Mouse (Mus musculus) right cerebral cortex, adult 2 months (tissue): ENCODE measurements around the gene Dop1a.

ENCODE experiments used
- DNase-seq, 2 experiments: peaks; one replicate each; pipeline ENCODE4 v3.0.0; 2021 to 2022; ENCODE audit warnings: low spot score in 2 of 2

The Dop1a gene

GRCm38 (mm10) chr9:86499083-86499482 lies 32.1 kb downstream of the Dop1a start:
- no peak for DNase-seq

GRCm38 (mm10) chr9:86507437-86507836 lies 40.5 kb downstream of the Dop1a start:
- no peak for DNase-seq

GRCm38 (mm10) chr9:86513733-86514132 lies 46.8 kb downstream of the Dop1a start:
- DNase-seq: no peak

- DNase-seq: no peak
These were observed 47.4 kb downstream of the Dop1a start for GRCm38 (mm10) chr9:86514390-86514789.

GRCm38 (mm10) chr9:86514798-86515197 lies 47.8 kb downstream of the Dop1a start:
- no peak for DNase-seq

- no peak for DNase-seq
These were observed 55.4 kb downstream of the Dop1a start for GRCm38 (mm10) chr9:86522335-86522734.

- DNase-seq: no peak
These were observed 58.6 kb downstream of the Dop1a start for GRCm38 (mm10) chr9:86525600-86525999.

GRCm38 (mm10) chr9:86534071-86534470 lies 67.1 kb downstream of the Dop1a start:
- no peak for DNase-seq

- DNase-seq: no peak
These were observed 76.5 kb downstream of the Dop1a start for GRCm38 (mm10) chr9:86543451-86543850.

- DNase-seq: no peak
These were observed 77.6 kb downstream of the Dop1a start for GRCm38 (mm10) chr9:86544559-86544958.

- DNase-seq: no peak
These were observed 82.7 kb downstream of the Dop1a start for GRCm38 (mm10) chr9:86549637-86550162.

GRCm38 (mm10) chr9:86550717-86551116 lies 83.8 kb downstream of the Dop1a start:
- DNase-seq: no peak

- no peak for DNase-seq
These were observed 86.9 kb downstream of the Dop1a start for GRCm38 (mm10) chr9:86553886-86554285.

GRCm38 (mm10) chr9:86554641-86555040 lies 87.7 kb downstream of the Dop1a start:
- DNase-seq: no peak

GRCm38 (mm10) chr9:86560543-86560942 lies 93.6 kb downstream of the Dop1a start:
- DNase-seq: no peak

GRCm38 (mm10) chr9:86569314-86569910 lies 102.5 kb downstream of the Dop1a start:
- DNase-seq: no peak

GRCm38 (mm10) chr9:86570261-86570890 lies 103.4 kb downstream of the Dop1a start:
- no peak for DNase-seq

GRCm38 (mm10) chr9:86570946-86571345 lies 104.0 kb downstream of the Dop1a start:
- no peak for DNase-seq

GRCm38 (mm10) chr9:86571540-86572135 lies 104.7 kb downstream of the Dop1a start, which contains the start of the genes Pgm3 and Rwdd2a:
TSS of gene Pgm3 (minus strand) at chr9:86571842.
TSS of gene Rwdd2a (plus strand) at chr9:86571991.
- peak; percentile 93 to 94 for DNase-seq

GRCm38 (mm10) chr9:86572196-86572595 lies 105.2 kb downstream of the Dop1a start:
- no peak for DNase-seq

- peak; percentile 83 to 90 for DNase-seq
These were observed 105.8 kb downstream of the Dop1a start for GRCm38 (mm10) chr9:86572636-86573291.

GRCm38 (mm10) chr9:86573616-86574303 lies 106.8 kb downstream of the Dop1a start:
- no peak for DNase-seq
